8 mouse cellular contexts compared by ENCODE assay signal in the genomic region with DNA sequence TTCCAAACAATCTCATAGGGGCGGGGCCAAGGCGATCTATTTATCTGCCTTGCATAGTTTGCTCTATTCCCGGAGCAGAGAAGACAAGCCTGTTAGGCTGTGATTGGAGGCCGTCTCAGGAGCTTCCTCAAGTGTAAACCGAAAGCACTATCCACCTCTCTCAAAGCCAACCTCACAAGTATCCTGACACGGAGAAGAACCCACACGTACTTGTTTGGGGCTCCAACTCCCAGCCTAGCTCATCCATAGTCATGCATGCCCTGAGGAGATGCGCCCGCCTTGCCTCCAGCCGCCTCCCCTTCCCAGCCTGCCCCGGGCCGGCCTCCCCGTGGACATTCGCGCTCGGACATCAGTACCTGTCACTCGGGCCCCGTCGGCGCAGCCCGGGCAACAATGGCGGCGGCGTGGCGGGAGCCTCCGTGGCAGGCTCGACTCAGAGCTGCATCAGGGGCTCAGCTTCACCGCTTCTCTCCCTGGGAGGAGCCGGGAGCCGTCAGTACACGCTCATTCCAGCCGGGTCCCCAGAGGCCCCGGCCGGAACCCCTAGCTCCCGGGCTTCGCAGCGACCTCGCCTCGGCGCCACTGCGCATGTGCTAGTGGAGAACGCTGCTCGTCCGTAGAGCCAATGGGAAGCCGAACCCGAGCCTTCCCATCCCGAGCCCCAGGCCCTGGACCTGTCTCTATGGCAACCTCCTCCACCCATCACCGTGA. TPM values are rescaled to one million over a fixed set of nuclear protein-coding genes. Genes with fewer than 3 reads are reported as not detected.
DNase-seq lines count a peak whose midpoint lies in the region; ATAC-seq lines count a peak whose summit lies in the region.

A gene (minus strand): TSS at position 595 of the 711 bp plus-strand sequence.

- H3K27me3 ChIP-seq in hindbrain, embryonic 16.5 days (replicated peaks; ENCODE audit: control insufficient read depth, insufficient read depth, low read length): no peaks in the 10 kb centered on the region

- peak within 1 kb of the TSS; percentile 95 for H3K9ac ChIP-seq in hindbrain, embryonic 16.5 days (ENCODE audit: low read depth, low read length)

- peak; percentile 99 for ATAC-seq in hindbrain, embryonic 16.5 days

- peaks cover 6% of the 10 kb centered on the region for H3K36me3 ChIP-seq in hindbrain, embryonic 16.5 days (ENCODE audit: control insufficient read depth, insufficient read depth, low read length)

- peak; percentile 91 for DNase-seq in NIH3T3 (ENCODE audit: low read depth)
- peak; percentile 94 to 95 for DNase-seq in cerebellum, postnatal 14 days
- peak; percentile 79 for DNase-seq in gastrocnemius, adult 18-20 months (ENCODE audit: low spot score)
- DNase-seq in left cerebral cortex, adult 11 months (ENCODE audit: low spot score): peak; percentile 92
- DNase-seq in lung, postnatal 36 days: peak; percentile 87
- DNase-seq in retina, postnatal 1 day: peak; percentile 96
- DNase-seq in thymus, postnatal 4 days: peak; percentile 85

- no peaks in the 10 kb centered on the region for H3K9me3 ChIP-seq in hindbrain, embryonic 16.5 days (ENCODE audit: control insufficient read depth, low read length)

- H3K27ac ChIP-seq in hindbrain, embryonic 16.5 days (ENCODE audit: low read depth, low read length): peak within 1 kb of the TSS; percentile 95

- WGBS in hindbrain, embryonic 16.5 days: under 1% methylated on average over 47 of the region's 48 CpGs

- H3K4me1 ChIP-seq in hindbrain, embryonic 16.5 days (ENCODE audit: control insufficient read depth, insufficient read depth, low read depth, low read length): peaks cover 14% of the 10 kb centered on the region

- peak within 1 kb of the TSS; percentile 74 for H3K4me2 ChIP-seq in hindbrain, embryonic 16.5 days (ENCODE audit: low read length)

- H3K4me3 ChIP-seq in hindbrain, embryonic 16.5 days (ENCODE audit: low read length): peak within 1 kb of the TSS; percentile 93

RNA-seq across cellular contexts. Expression of the gene that starts here (rescaled TPM):
- total RNA-seq in gastrocnemius, adult 18-20 months (2021): 1 to 10 TPM in 1 of 2 experiments, under 1 TPM in 1; 0.96 to 1.3 TPM
- 17.9 and 18.5 TPM in 2 replicates for polyA plus RNA-seq in hindbrain, embryonic 16.5 days (2015; fragmentation: Nextera tagmentation; extraction: Ambion mirVana)

Comparison
In these comparisons a context has a peak if more than half of its experiments do, and no peak if none do; other contexts are left out.
1. Peak in every context shown above with its lines: DNase-seq, ATAC-seq, H3K4me3 ChIP-seq and H3K27ac ChIP-seq.